Mouse (Mus musculus) myocyte (in vitro differentiated cells): Measurements from ENCODE around the gene Tnip2.

Source experiments
- E2F4 ChIP-seq: IDR thresholded peaks from one replicate; pipeline ENCODE4 v1.6.1; 2011; ENCODE audit warnings: mild to moderate bottlenecking, control low read depth, moderate library complexity; ENCODE audit not compliant: insufficient read depth
- POLR2A ChIP-seq: IDR thresholded peaks from one replicate; pipeline ENCODE4 v1.6.1; 2011; ENCODE audit warnings: low read depth, mild to moderate bottlenecking, control low read depth, moderate library complexity; ENCODE audit not compliant: insufficient read length
- USF1 ChIP-seq: IDR thresholded peaks from one replicate; pipeline ENCODE4 v1.6.1; 2011; ENCODE audit warnings: low read depth, mild to moderate bottlenecking, control low read depth, moderate library complexity

DNA sequence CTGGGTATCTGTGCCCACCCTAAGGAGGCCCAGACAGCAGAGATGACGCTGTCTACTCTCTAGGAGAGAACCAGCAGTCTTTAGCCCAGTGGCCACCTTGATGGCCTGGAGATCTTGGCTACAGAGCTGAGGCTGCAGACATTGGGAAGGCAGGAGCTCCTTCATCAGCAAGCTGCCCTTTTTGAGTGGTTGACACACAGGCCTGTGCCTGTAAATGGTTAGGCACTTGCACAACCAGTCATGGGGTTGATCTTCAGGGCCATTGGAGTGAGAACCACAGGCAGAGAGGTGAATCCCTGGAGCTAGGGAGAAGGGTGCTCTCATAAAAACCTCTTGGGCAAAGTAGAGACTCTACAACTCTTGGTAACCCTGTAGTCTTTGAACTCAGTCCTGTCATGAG is 28.4 kb upstream of the Tnip2 start:
- TF ChIP-seq POLR2A, result no peak
- TF ChIP-seq E2F4, result no peak
- no peak for TF ChIP-seq USF1
